Mouse (Mus musculus): Measurements from ENCODE around the gene Wwtr1.

The Wwtr1 gene

GRCm38 (mm10) chr3:57523093-57523492 is 52.6 kb downstream of the Wwtr1 start:
- intact Hi-C loops (cut with DNase I), result no loop called here

- intact Hi-C loops (cut with DNase I), result no loop called here
Observed at GRCm38 (mm10) chr3:57521876-57522275, 53.8 kb downstream of the Wwtr1 start.

- intact Hi-C loops (cut with DNase I), result loop anchor here (5.0 kb wide), 1 partner anchor 47 kb away; no protein-coding TSS in a partner anchor
Observed at GRCm38 (mm10) chr3:57519995-57520394, 55.7 kb downstream of the Wwtr1 start.

- intact Hi-C loops (cut with DNase I), result loop anchor here (5.0 kb wide), 1 partner anchor 51 kb away; no protein-coding TSS in a partner anchor
Observed at GRCm38 (mm10) chr3:57516146-57516545, 59.6 kb downstream of the Wwtr1 start.

- intact Hi-C loops (cut with DNase I), result loop anchor here (5.0 kb wide), 1 partner anchor 52 kb away; no protein-coding TSS in a partner anchor
Observed at GRCm38 (mm10) chr3:57515044-57515443, 60.7 kb downstream of the Wwtr1 start.

- intact Hi-C loops (cut with DNase I), result no loop called here
Observed at GRCm38 (mm10) chr3:57511816-57512586, 63.7 kb downstream of the Wwtr1 start.

- intact Hi-C loops (cut with DNase I), result no loop called here
Observed at GRCm38 (mm10) chr3:57509945-57510675, 65.6 kb downstream of the Wwtr1 start.

GRCm38 (mm10) chr3:57505991-57506390 is 69.7 kb downstream of the Wwtr1 start:
- intact Hi-C loops (cut with DNase I), result no loop called here

- intact Hi-C loops (cut with DNase I), result no loop called here
Observed at GRCm38 (mm10) chr3:57504756-57505155, 71.0 kb downstream of the Wwtr1 start.

GRCm38 (mm10) chr3:57501596-57502220 is 74.0 kb downstream of the Wwtr1 start:
- intact Hi-C loops (cut with DNase I), result no loop called here

- intact Hi-C loops (cut with DNase I), result no loop called here
Observed at GRCm38 (mm10) chr3:57500846-57501245, 74.9 kb downstream of the Wwtr1 start.

- intact Hi-C loops (cut with DNase I), result no loop called here
Observed at GRCm38 (mm10) chr3:57497791-57498190, 77.9 kb downstream of the Wwtr1 start.

GRCm38 (mm10) chr3:57496428-57496827 is 79.3 kb downstream of the Wwtr1 start:
- intact Hi-C loops (cut with DNase I), result no loop called here

GRCm38 (mm10) chr3:57487455-57488153 is 88.1 kb downstream of the Wwtr1 start:
- intact Hi-C loops (cut with DNase I), result loop anchor here (2.0 kb wide), 1 partner anchor 87 kb away; the partner anchor contains the start of gene Wwtr1

- intact Hi-C loops (cut with DNase I), result loop anchor here (2.0 kb wide), 1 partner anchor 89 kb away; the partner anchor contains the start of gene Wwtr1
Observed at GRCm38 (mm10) chr3:57486068-57486467, 89.6 kb downstream of the Wwtr1 start.

GRCm38 (mm10) chr3:57481981-57482380 is 93.7 kb downstream of the Wwtr1 start:
- intact Hi-C loops (cut with DNase I), result no loop called here

- intact Hi-C loops (cut with DNase I), result no loop called here
Observed at GRCm38 (mm10) chr3:57480640-57481039, 95.1 kb downstream of the Wwtr1 start.

- intact Hi-C loops (cut with DNase I), result no loop called here
Observed at GRCm38 (mm10) chr3:57474421-57474820, 101.3 kb downstream of the Wwtr1 start.

- intact Hi-C loops (cut with DNase I), result no loop called here
Observed at GRCm38 (mm10) chr3:57472407-57472806, 103.3 kb downstream of the Wwtr1 start.

- intact Hi-C loops (cut with DNase I), result loop anchor here (2.0 kb wide), 2 partner anchors 106 to 148 kb away; no protein-coding TSS in a partner anchor
Observed at GRCm38 (mm10) chr3:57470981-57471601, 104.6 kb downstream of the Wwtr1 start.

Data from adrenal gland (tissue).